Mouse (Mus musculus) liver, embryonic 14.5 days (tissue): ENCODE measurements at regions not wholly inside any gene's neighbourhood (a gene's known extent, or its start where the extent isn't known, plus 50 kb on each side); places are given as distances from the start of the nearest gene placed in this dataset.

ENCODE experiments used
- CTCF ChIP-seq: IDR thresholded peaks from 2 replicates; pipeline ENCODE4 v1.5.1; 2016; ENCODE audit warnings: antibody characterized with exemption, low read depth, control low read depth
- EP300 ChIP-seq: IDR thresholded peaks from 2 replicates; pipeline ENCODE4 v1.6.1; 2016; ENCODE audit warnings: antibody characterized with exemption, low read depth

GRCm38 (mm10) chr1:94235426-94235825, 183.1 kb upstream of the Pdcd1 start:
- TF ChIP-seq EP300 (no peak), CTCF (no peak)
